Mouse (Mus musculus) liver (tissue): Measurements from ENCODE around the gene Mfsd4a.
A peak's percentile ranks its signal among the peaks of the same experiment; 100 is the strongest.

Experiments used
- DNase-seq: peaks from one replicate; pipeline ENCODE4 v3.0.0-alpha.2; 2020; ENCODE audit warnings: mixed read lengths

The Mfsd4a gene

DNA sequence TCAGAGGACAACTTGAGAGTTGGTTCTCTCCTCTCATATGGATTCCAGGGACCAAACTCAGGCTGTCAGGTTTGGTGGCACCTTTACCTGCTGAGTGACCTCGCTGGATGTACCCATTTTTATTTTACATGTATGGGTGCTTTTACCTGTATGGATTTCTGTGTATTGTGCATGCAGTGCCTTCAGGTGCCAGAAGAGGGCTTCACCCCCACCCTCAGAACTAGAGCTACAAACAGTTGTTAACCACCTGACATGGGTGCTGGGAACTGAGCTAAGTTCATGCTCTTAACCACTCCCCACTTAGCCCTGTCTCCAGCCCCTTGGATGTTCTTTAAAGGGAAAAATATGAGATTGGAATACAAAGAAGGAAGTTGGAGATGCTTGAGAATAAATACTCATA is 53.1 kb downstream of the Mfsd4a start:
- no peak for DNase-seq

DNA sequence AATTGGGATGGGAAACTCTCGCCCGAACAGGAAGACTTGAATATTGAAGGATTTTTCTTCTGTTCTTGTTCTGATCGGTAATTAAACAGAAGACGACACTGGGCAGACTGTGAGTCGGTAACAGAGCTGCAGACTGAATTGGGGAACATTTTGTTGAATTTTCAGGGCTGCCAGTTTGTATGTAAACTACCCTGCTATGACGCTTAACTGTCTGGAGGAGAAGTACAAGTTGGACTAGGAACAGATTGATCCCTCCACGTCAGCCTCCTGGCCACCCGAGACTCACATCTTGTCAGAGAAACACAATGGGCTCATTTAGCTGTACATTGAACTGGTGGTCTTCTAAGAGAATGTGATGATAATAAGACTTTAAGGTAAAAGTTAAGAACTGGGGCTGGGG is 55.0 kb downstream of the Mfsd4a start:
- no peak for DNase-seq

DNA sequence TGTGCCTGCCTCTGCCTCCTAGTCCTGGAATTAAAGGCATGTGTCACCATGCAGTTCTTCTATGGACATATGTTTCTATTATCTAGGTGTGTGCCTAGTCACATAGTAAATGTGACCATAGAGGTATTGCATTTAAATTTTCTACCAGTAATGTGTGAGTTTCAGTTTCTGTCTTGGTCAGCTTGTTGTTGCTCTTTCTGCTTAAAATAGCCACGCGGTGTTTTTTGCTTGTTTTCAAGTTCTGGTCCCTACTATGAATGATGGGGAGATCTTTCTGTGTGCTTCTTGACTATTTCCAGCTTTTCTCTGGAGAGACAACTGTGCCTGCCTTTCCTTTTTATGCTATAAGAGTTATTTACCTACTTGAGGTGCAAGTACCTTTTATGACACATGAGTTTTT is 56.1 kb downstream of the Mfsd4a start:
- DNase-seq = no peak

GRCm38 (mm10) chr1:132010632-132011501 is 57.0 kb downstream of the Mfsd4a start:
- DNase-seq = no peak

GRCm38 (mm10) chr1:132008881-132009644 is 58.8 kb downstream of the Mfsd4a start:
- DNase-seq = no peak

- peak; percentile 95 for DNase-seq
Measured at GRCm38 (mm10) chr1:132007828-132008827, 59.7 kb downstream of the Mfsd4a start.

- DNase-seq = peak; percentile 90
Measured at GRCm38 (mm10) chr1:132007282-132007815, 60.5 kb downstream of the Mfsd4a start, which contains the start of gene Elk4. Gene Elk4, plus strand, starts transcription at chr1:132007607.

- no peak for DNase-seq
Measured at GRCm38 (mm10) chr1:132006721-132007120, 61.1 kb downstream of the Mfsd4a start.

- no peak for DNase-seq
Measured at GRCm38 (mm10) chr1:132006046-132006445, 61.8 kb downstream of the Mfsd4a start.

DNA sequence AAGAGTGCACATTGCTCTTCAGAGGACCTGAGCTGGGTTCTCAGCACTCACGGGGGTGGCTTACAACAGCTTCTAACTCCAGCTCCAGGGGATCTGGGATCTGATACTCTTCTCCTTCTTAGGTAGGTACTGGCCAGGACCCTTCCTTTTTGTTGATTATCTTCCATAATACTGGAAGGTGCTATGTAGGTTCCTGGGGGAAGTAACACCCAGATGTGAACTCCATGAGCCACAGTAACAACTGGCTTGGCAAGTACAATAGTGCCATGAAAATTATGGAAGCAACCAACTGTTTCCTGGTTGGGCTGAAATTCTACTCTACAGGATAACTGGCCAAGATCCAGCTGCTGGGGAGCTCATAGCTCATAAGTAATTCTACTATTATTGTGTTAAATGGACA is 62.4 kb downstream of the Mfsd4a start:
- DNase-seq = no peak

DNA sequence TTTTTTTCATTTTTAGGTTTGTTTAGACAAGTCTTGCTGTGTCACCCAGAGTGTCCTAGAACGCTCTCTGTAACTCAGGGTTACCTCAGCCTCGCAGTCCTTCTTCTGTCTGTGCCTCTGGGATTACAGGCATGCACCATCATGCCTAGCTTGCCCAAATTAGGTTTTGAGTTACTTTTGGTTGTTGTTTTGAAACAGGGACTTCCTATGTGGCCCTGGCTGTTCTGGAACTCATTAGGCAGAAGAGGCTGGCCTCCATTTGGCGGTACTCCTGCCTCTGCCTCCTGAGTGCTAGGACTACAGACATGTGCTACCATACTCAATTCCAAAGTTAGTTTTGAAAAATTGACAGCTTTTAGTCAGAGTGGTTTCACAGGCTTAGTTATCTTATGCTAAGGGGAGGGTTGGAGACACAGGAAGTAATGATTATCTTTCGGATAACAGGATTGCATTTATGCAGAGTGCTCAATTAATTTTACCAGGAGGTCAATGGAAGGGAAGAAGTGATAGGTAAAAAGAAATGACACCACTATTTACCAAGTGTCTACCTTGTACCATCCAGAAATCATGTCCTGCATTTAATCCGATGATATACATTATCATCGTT is 63.2 kb downstream of the Mfsd4a start:
- DNase-seq = no peak

DNA sequence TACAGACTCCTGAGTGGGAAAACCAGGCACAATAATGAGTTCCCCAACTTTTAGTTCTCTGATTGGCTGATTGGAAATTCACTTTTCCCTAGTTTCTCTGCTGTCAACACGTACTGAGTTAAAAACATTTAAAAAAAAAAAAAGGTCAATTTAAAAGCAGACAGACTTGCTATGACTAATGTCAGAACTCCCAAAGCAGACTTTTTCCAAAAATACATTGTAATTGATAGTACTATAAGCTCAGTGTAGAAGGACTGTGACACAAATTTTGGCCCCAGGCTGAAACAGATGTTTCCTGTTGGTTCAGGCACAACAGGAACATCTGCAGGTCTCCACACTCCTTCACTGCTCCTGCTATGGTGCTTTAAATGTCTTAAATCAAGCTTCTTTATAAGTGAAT is 64.0 kb downstream of the Mfsd4a start:
- no peak for DNase-seq

DNA sequence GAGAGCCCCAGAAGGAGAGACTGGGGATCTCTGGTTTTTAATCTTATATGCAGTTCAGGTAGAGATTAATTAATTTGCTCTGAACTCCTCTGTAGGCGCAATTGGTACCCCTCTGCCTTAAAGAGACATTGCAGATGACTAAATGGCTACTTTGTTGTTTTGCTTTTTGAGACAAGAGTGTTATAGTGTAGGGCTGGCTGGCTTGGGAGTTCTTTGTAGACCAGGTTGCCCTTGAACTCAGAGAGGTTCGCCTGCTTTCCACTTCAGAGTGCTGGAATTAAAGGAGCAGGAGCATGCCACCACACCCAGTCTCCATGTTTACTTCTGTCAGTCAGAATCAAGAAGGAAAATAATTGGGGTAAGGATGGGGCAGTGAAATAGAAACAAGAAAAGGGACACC is 64.8 kb downstream of the Mfsd4a start:
- DNase-seq = no peak

DNA sequence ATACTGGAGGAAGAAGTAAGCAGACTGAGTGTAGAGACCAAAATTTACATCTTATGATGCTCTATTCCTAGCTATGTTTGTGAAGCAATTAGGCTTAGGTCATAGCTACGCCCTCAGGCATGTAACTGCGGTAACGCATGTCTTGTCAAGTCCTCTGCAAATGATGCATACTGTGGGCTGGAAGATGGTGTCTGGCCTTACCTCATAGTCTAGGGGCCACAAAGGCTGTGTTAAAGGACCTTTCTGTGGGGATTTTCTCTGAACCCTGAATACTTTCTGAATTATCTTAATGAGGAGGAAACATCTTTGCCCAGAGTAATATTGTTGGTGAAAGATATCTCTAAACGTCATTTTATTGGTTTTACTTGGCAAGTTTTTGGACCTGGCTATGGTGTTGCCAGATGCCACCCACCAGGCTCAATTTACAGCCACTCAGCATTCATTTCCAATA is 66.0 kb downstream of the Mfsd4a start:
- no peak for DNase-seq

DNA sequence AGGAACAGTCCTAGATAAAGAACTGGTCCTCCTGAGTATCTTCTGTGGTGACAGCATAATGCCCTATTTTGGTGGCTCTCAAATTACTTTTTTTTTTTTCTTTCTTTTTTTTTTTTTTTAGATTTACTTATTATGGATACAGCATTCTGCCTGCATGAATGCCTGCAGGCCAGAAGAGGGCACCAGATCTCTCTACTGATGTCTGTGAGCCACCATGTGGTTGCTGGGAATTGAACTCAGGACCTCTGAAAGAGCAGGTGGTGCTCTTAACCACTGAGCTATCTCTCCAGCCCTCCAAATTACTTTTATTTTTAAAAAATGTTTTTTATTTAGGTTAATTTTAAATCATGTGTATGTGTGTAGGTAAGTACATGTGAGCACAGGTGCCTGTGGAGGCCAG is 67.4 kb downstream of the Mfsd4a start:
- DNase-seq = no peak

- peak; percentile 73 for DNase-seq
Measured at GRCm38 (mm10) chr1:131995062-131995461, 72.8 kb downstream of the Mfsd4a start.

DNA sequence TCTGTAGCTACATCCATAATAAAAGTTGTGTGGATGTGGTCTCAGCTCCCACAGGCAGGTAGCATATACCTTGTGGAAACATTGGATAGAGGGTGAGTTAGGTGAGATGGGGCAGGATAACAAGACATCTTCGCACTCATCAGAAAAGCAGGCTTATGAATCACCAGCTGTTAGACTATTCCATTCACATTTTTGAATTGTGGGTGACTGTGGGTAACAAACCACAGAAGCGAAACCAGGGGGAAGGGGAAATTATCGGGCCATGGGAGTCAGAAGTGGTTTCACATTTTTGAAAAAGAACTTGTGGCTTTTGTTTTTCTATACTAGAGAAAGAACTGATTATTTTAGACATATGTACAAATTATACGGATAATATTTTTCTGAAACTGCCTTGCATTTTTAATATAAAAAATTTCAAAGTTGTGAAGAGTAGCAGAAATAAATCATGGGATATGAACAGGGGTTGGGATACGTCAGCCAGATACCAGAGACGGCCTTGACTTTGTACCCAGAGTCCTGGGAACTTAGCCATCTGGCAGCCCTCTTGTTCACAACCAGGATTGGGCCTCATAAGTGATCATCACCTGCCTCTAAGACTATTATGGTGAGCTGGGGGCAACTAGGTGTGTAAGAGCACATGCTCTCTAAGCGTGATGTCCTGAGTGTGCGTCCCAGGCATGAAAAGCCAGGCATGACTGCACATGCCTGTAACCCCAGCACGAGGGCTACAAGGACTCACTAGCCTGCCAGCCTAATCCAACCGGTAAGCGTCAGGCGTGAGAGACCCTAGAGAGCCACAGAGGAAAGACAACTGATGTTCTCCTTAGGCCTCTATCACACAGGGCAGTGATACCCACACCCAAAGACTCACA is 74.5 kb downstream of the Mfsd4a start:
- no peak for DNase-seq

DNA sequence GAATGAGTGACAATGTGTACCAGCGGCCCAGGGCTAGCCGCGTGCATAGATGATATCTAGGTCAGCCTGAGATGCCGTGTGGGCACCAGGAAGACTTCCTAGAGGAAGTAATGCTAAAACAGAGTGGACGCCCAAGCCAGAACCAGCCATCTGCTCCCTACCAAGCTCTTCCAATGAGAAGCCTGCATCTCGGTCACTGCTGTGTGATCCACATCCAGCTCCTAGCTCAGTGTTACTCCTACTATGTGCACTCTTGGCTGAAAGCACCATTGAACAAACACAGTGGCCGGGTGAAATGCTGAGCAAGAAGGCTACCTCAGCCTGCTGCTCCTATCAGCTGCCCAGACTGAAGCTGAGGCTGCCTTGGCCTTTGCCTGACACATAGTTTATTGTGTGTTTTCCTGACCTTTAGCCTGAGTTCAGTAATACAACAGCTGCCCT is 75.3 kb downstream of the Mfsd4a start:
- no peak for DNase-seq

DNA sequence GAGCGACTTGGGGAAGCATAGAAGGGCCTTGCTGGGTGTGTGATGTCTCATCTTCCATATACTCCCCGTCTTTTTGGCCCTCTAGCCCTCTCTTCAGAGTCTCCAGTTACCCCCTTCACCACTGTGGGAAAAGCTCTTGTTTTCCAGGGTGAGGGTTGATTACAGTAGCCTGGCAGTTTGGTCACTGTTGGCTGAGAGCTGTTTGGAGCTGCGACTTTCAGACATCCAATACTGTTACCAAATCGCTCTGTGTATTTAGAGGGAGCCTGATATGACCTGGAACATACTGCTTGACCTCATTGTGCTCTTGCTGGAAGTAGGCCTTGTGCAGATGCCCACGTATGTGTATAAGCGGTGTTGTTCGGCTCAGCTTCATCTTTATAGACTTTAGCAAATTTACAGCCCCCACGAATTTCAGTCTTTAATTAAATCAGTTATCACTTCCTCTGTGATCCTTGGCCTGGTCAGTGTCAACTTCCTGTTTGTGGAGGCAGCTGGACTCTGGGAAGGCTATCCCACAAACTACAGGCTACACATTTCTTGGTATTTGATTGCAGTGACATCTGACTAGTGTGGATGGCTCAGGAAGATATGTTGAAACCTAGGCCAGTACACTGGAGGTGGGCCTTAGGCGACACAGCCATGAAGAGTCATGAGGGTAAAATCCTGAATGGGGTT is 77.6 kb downstream of the Mfsd4a start:
- no peak for DNase-seq

DNA sequence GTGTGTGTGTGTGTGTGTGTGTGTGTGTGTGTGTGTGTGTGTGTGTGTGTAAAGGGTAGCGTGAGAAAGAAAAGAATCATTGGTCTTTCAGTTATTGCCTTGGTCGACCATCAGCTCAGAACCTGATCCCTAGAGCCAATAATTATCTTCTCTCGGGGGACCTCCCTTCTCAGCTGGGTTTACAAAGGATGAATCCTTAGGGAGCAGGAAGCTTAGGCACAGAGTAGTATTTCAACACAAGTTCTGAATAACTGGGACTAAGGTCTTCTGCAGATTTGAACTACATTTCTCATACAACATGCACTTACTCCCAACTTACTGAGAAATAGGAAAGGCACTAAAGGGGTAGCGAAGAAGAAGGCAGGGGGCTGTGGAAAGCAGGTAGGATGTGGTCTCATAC is 78.4 kb downstream of the Mfsd4a start:
- no peak for DNase-seq
